Mouse (Mus musculus) G1E-ER4 (cell line): ENCODE measurements around the gene Becn1. TPM values are rescaled to one million over a fixed set of nuclear protein-coding genes. Genes with fewer than 3 reads are reported as not detected.

Source experiments
- GATA1 ChIP-seq: IDR thresholded peaks from one replicate; pipeline ENCODE4 v1.8.0; 2012; ENCODE audit warnings: low read length, inconsistent platforms
- polyA plus RNA-seq: library from polyadenylated mRNA; stranded (reverse); fragments of >175 nt; gene quantifications from 2 replicates; pipeline ENCODE4 v1.2.3, GENCODE M21; 2012

The Becn1 gene
- 127 and 150 TPM in 2 replicates for polyA plus RNA-seq

GRCm38 (mm10) chr11:101302004-101302798 lies at the start of gene Becn1:
Gene Becn1, minus strand, starts transcription at chr11:101302286.
- TF ChIP-seq GATA1 = no peak

GRCm38 (mm10) chr11:101351721-101352111 lies 49.6 kb upstream of the Becn1 start:
- TF ChIP-seq GATA1 = no peak

GRCm38 (mm10) chr11:101351100-101351720 lies 49.1 kb upstream of the Becn1 start:
- TF ChIP-seq GATA1 = no peak

GRCm38 (mm10) chr11:101349216-101349615 lies 47.1 kb upstream of the Becn1 start:
- TF ChIP-seq GATA1 = no peak

GRCm38 (mm10) chr11:101348774-101349173 lies 46.7 kb upstream of the Becn1 start:
- no peak for TF ChIP-seq GATA1

GRCm38 (mm10) chr11:101347083-101347775 lies 45.1 kb upstream of the Becn1 start:
- no peak for TF ChIP-seq GATA1

- no peak for TF ChIP-seq GATA1
These were observed 36.2 kb upstream of the Becn1 start for GRCm38 (mm10) chr11:101338123-101338760.

- TF ChIP-seq GATA1 = no peak
These were observed 33.6 kb upstream of the Becn1 start for GRCm38 (mm10) chr11:101335685-101336084.

- TF ChIP-seq GATA1 = no peak
These were observed 32.4 kb upstream of the Becn1 start for GRCm38 (mm10) chr11:101334516-101334915.

- TF ChIP-seq GATA1 = no peak
These were observed 31.9 kb upstream of the Becn1 start for GRCm38 (mm10) chr11:101334023-101334422.

- TF ChIP-seq GATA1 = no peak
These were observed 30.5 kb upstream of the Becn1 start for GRCm38 (mm10) chr11:101332537-101332936.

- TF ChIP-seq GATA1 = no peak
These were observed 28.4 kb upstream of the Becn1 start, which contains the start of gene Aoc3 for GRCm38 (mm10) chr11:101330371-101330924. Gene Aoc3, plus strand, starts transcription at chr11:101330605.

- no peak for TF ChIP-seq GATA1
These were observed 27.0 kb upstream of the Becn1 start for GRCm38 (mm10) chr11:101328941-101329635.

GRCm38 (mm10) chr11:101327311-101327710 lies 25.2 kb upstream of the Becn1 start:
- TF ChIP-seq GATA1 = no peak

- TF ChIP-seq GATA1 = no peak
These were observed 24.1 kb upstream of the Becn1 start for GRCm38 (mm10) chr11:101326147-101326546.
